Mouse (Mus musculus) liver, adult 2 months (tissue): ENCODE results near the gene Mark2.

Source experiments
- CTCF ChIP-seq: fragments of 200-500 bp; IDR thresholded peaks from 2 replicates; pipeline ENCODE4 v1.5.1; 2011; ENCODE audit warnings: low read depth, low read length, control low read depth
- POLR2A ChIP-seq: fragments of 200-500 bp; IDR thresholded peaks from 2 replicates; pipeline ENCODE4 v1.6.1; 2011; ENCODE audit warnings: low read length, control low read depth; ENCODE audit not compliant: insufficient read depth; ENCODE audit errors: extremely low read depth

DNA sequence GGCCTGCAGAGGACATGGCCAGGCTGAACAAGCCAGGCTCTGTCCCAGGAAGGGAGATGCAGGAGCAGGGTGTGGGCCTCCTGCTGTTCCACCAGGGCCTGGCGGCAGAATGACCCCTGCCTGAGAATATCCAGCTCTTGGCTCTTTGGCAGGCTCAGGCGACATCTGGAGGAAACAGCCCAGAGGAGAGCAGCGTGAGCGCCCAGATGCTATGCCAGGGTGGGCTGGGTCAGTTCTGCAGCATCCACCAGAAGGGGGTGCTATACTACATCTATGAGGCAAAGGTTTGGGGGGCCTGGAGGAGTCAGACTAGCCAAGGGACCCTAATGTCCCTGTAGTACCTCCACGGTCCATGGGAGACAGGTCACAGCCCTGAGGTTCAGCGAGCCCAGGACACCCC, 62.5 kb downstream of the Mark2 start:
- TF ChIP-seq CTCF (peak; percentile 65), POLR2A (no peak)
